Mouse (Mus musculus) erythroblast, embryonic 14.5 days (primary cell): ENCODE measurements around the gene Wbp2nl.
"Not testable (repeated sequence)": the region's sequence is repeated elsewhere in the genome, so short reads cannot be mapped to it uniquely, and the experiment has no call there.

Experiments used
- GATA1 ChIP-seq: IDR thresholded peaks from 2 replicates; pipeline ENCODE4 v1.6.1; 2012; ENCODE audit warnings: low read length, inconsistent platforms, mixed read lengths
- TAL1 ChIP-seq: IDR thresholded peaks from 3 replicates; pipeline ENCODE4 v1.6.1; 2012; ENCODE audit warnings: low read length, inconsistent platforms, mixed read lengths

DNA sequence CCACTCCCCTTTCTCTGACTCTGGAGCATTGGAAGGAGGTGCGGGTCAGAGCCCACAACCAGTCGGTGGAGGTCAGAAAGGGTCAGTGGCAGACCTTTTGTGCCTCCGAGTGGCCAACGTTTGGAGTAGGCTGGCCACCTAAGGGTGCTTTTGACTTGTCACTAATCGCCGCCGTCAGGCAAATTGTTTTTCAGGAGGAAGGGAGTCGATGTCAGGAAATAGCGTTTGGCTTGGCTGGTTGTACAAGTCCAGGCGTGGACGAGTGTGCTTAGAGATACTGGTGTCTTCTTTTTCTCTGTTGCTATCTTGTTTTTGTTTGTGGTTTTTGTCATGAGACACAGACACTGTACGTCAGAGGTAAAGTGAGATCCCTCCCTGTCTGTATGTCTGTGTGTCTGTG lies 65.0 kb downstream of the Wbp2nl start:
- TF ChIP-seq TAL1, GATA1: not testable (repeated sequence)
